Mouse (Mus musculus) liver, embryonic 14.5 days (tissue): ENCODE results near the gene Tmem185b. TPM values are rescaled to one million over a fixed set of nuclear protein-coding genes. Genes with fewer than 3 reads are reported as not detected.

ENCODE experiments used
- ATAC-seq: fragments of 200-750 bp; cut with Nextera tagmentation; 2 replicates; pipeline ENCODE4 v1.8.0; 2017; ENCODE audit warnings: moderate number of reproducible peaks, mild to moderate bottlenecking, moderate library complexity; ENCODE audit not compliant: insufficient read depth
- DNase-seq, 3 experiments: peaks; one replicate each; pipeline ENCODE4 v3.0.0-alpha.2; 2012 to 2013; ENCODE audit warnings: low read depth in 3 of 3, low spot score in 3 of 3
- H3K27ac ChIP-seq: fragments of 300-500 bp; sonication (generic); 2 replicates; pipeline ENCODE4 v1.5.1; 2014; ENCODE audit warnings: moderate library complexity, mild to moderate bottlenecking, control low read depth, inconsistent platforms
- H3K27me3 ChIP-seq: fragments of 300-500 bp; sonication (generic); 2 replicates; pipeline ENCODE4 v1.6.1; 2014; ENCODE audit warnings: mild to moderate bottlenecking, low read length, moderate library complexity; ENCODE audit not compliant: control insufficient read depth, insufficient read depth
- H3K36me3 ChIP-seq: fragments of 300-500 bp; sonication (generic); replicated peaks from 2 replicates; pipeline ENCODE4 v1.6.1; 2014; ENCODE audit warnings: low read depth; ENCODE audit not compliant: control insufficient read depth, insufficient read depth
- H3K4me1 ChIP-seq, 2 experiments: fragments of 200-500 bp in 1 of 2; fragments of 300-500 bp in 1 of 2; sonication (generic) in 1 of 2; replicated peaks; 2 replicates each; pipeline ENCODE4 v1.6.1; 2012 to 2014; ENCODE audit warnings: antibody characterized with exemption in 1 of 2, inconsistent platforms in 1 of 2, low read length in 1 of 2; ENCODE audit not compliant: control insufficient read depth in 2 of 2, insufficient read depth in 2 of 2
- H3K4me2 ChIP-seq: fragments of 300-500 bp; sonication (generic); 2 replicates; pipeline ENCODE4 v1.6.1; 2014; ENCODE audit warnings: low read depth, mild to moderate bottlenecking, control low read depth, moderate library complexity
- H3K4me3 ChIP-seq, 2 experiments: fragments of 200-500 bp in 1 of 2; fragments of 300-500 bp in 1 of 2; sonication (generic) in 1 of 2; 2 replicates each; pipeline ENCODE4 v1.5.1; 2012 to 2014; ENCODE audit warnings: low read depth in 2 of 2, low read length in 2 of 2, mild to moderate bottlenecking in 2 of 2, control low read depth in 1 of 2, inconsistent platforms in 1 of 2, moderate library complexity in 1 of 2; ENCODE audit not compliant: insufficient read depth in 1 of 2
- H3K9ac ChIP-seq: fragments of 300-500 bp; sonication (generic); replicated peaks from 2 replicates; pipeline ENCODE4 v1.6.1; 2014; ENCODE audit warnings: mild to moderate bottlenecking, control low read depth, moderate library complexity
- H3K9me3 ChIP-seq: fragments of 300-500 bp; sonication (generic); 2 replicates; pipeline ENCODE4 v1.6.1; 2016; ENCODE audit warnings: low read length, mixed read lengths; ENCODE audit not compliant: control insufficient read depth
- CTCF ChIP-seq: IDR thresholded peaks from 2 replicates; pipeline ENCODE4 v1.5.1; 2016; ENCODE audit warnings: antibody characterized with exemption, low read depth, control low read depth
- EP300 ChIP-seq: IDR thresholded peaks from 2 replicates; pipeline ENCODE4 v1.6.1; 2016; ENCODE audit warnings: antibody characterized with exemption, low read depth
- WGBS: fragments of 180-500 bp; shearing (Covaris S2); extraction: QIAGEN DNeasy Blood & Tissue Kit; methylation state at CpG from one replicate; pipeline ENCODE4 v1.1.7; 2014; ENCODE audit not compliant: insufficient replicate concordance; 5-methylcytosine and 5-hydroxymethylcytosine counted together
- polyA plus RNA-seq, 2 experiments: library from polyadenylated mRNA; depleted of rRNA in 1 of 2; stranded (reverse) in 1 of 2; unstranded in 1 of 2; fragments of >200 nt; fragmentation: Nextera tagmentation in 1 of 2; extraction: Ambion mirVana in 1 of 2; gene quantifications; 2 replicates each; pipeline versions ENCODE4 v1.2.1 to v1.2.3; 2012 to 2014

Gene Tmem185b
- polyA plus RNA-seq, 2 experiments = 5.9 to 6.0 TPM

DNA sequence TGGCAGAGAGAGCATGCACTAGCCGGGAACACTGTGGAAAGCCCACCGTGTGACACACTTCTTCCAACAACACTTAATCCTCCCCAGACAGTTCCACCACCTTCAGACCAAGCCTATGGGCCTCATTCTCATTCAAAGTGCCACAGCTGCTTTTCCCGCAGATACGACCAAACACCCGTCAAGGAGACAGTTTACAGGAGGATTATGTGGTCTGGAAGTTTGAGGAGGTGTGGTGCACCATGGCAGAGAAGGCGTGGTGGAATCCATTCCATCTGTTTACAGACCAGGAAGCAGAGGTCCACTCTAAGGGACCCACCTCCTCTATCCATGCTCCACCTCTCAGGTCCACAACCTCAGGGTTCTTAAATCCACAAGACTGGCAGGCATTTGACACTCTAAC is 6.7 kb upstream of the Tmem185b start:
- no peak for TF ChIP-seq CTCF
- no peak for TF ChIP-seq EP300
- DNase-seq (no peak), ATAC-seq (no peak)
- H3K9ac ChIP-seq = no peak overlapping the region
- H3K4me2 ChIP-seq = no peak overlapping the region
- no peaks in the 10 kb centered on the region for H3K36me3 ChIP-seq
- H3K27me3 ChIP-seq = no peaks in the 10 kb centered on the region
- no peaks in the 10 kb centered on the region for H3K9me3 ChIP-seq
- 71% methylated on average over 6 of the region's 6 CpGs for WGBS
- H3K4me3 ChIP-seq = no peak overlapping the region
- no peak overlapping the region for H3K27ac ChIP-seq
- H3K4me1 ChIP-seq = peaks cover 0 to 6% of the 10 kb centered on the region in 2 experiments; a peak in 3 of 4 replicates

DNA sequence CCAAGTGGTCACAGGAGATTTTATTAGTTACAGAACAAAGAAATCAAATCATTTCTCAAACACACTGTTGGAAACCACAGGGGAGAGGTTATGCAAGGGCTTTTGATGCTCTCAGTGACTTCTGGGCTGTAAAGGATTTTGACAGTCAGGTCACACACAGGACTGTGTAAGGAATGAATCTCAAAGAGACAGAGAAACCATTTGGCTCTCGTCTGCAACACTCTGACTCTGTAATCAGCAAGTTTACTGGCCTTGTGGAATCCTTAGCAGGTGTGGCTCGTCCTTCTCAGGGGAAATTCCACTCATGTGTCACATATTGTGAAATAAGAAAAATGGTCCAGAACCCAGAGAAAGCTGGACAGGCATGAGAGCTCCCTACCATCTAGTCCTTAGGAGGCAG is 4.9 kb upstream of the Tmem185b start:
- ATAC-seq (no peak), DNase-seq (no peak)
- H3K36me3 ChIP-seq = no peaks in the 10 kb centered on the region
- no peaks in the 10 kb centered on the region for H3K27me3 ChIP-seq
- H3K9ac ChIP-seq = no peak overlapping the region
- peaks cover 0 to 18% of the 10 kb centered on the region in 2 experiments; a peak in 3 of 4 replicates for H3K4me1 ChIP-seq
- no peak overlapping the region for H3K4me2 ChIP-seq
- TF ChIP-seq CTCF (no peak), EP300 (no peak)
- no peak overlapping the region for H3K4me3 ChIP-seq
- 50% methylated on average over 2 of the region's 2 CpGs for WGBS
- H3K27ac ChIP-seq = no peak overlapping the region
- no peaks in the 10 kb centered on the region for H3K9me3 ChIP-seq

DNA sequence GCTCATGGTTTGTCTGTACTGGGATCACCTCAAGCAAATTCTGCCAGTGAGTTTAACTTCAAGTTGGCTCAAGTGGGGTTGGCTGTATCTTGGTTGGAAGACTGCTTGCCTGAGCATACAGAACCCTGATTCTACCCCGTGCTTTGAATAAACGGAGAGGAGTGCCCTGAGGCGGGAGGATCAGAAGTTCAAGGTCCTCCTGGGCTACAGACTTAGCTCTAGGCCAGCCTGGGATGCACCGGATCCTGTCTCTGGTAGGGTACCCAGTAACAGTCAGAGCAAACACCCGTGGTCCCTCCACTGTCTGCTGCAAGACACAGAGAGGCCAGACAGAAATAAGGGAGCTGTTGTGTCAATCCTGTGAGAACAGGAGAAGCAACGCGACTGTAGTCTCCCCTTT is 4.3 kb upstream of the Tmem185b start:
- DNase-seq (no peak), ATAC-seq (no peak)
- Histone ChIP-seq H3K9me3 (no peaks in the 10 kb centered on the region), H3K4me2 (no peak overlapping the region), H3K36me3 (no peaks in the 10 kb centered on the region), H3K27ac (no peak overlapping the region), H3K27me3 (no peaks in the 10 kb centered on the region), H3K4me1 (peaks cover 4 to 22% of the 10 kb centered on the region in 2 experiments), H3K9ac (no peak overlapping the region), H3K4me3 (no peak overlapping the region)
- TF ChIP-seq EP300 (no peak), CTCF (no peak)
- 71% methylated on average over 7 of the region's 7 CpGs for WGBS

DNA sequence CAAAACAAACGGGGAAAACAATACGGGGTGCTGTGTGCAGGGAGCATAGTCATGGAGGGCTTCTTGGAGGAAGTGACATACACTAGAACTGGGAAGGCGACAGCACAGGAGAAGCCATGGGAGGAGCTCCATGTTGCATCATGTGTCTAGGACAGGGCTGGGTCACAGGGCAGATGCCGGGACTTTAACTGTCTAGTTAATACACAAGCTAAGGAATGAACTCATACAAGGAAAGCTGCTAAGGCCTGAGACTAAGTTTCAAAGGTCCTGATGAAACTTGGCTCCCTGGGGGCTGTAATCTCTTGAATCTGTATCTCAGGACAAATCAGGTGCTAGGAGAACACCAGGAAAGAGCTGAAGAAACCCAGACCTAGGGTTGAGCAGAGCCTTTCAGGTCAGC is 3.2 kb upstream of the Tmem185b start:
- no peak overlapping the region for H3K4me3 ChIP-seq
- H3K4me2 ChIP-seq = no peak overlapping the region
- ATAC-seq = no peak
- TF ChIP-seq CTCF (no peak), EP300 (no peak)
- H3K27me3 ChIP-seq = no peaks in the 10 kb centered on the region
- no peak overlapping the region for H3K9ac ChIP-seq
- H3K4me1 ChIP-seq = peaks cover 4 to 26% of the 10 kb centered on the region in 2 experiments
- no peak for DNase-seq
- 59% methylated on average over 4 of the region's 4 CpGs for WGBS
- no peaks in the 10 kb centered on the region for H3K9me3 ChIP-seq
- H3K27ac ChIP-seq = no peak overlapping the region
- peaks cover 6% of the 10 kb centered on the region for H3K36me3 ChIP-seq

DNA sequence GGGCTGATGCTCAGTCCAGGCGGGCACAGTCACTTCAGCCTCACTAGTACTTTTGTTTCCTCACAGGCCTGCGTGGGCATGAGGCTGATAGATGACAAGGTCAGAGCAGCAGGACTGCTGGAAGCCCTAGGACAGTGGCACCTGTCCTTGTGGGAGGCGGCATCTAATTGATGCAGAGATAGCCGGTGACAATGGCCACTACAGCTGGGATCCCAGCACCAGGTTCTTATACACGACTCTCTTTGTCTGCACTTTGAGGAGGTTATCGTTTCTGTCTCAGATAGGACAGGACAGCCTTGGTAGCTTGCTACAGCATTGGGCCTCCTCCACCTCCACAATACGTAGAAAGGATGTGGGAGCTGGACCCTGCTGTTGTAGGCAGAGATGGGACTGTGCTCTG is 2.6 kb upstream of the Tmem185b start:
- Histone ChIP-seq H3K4me2 (no peak overlapping the region), H3K4me3 (no peak overlapping the region), H3K36me3 (peaks cover 6% of the 10 kb centered on the region), H3K27me3 (no peaks in the 10 kb centered on the region), H3K9me3 (no peaks in the 10 kb centered on the region), H3K4me1 (peaks cover 4 to 26% of the 10 kb centered on the region in 2 experiments), H3K27ac (no peak overlapping the region), H3K9ac (no peak overlapping the region)
- WGBS = 67% methylated on average over 7 of the region's 7 CpGs
- TF ChIP-seq EP300 (no peak), CTCF (no peak)
- no peak for ATAC-seq
- no peak for DNase-seq
